Mouse (Mus musculus) MEL (cell line): ENCODE measurements at regions not wholly inside any gene's neighbourhood (a gene's known extent, or its start where the extent isn't known, plus 50 kb on each side); places are given as distances from the start of the nearest gene placed in this dataset.

Source experiments
- DNase-seq: peaks from one replicate; pipeline ENCODE4 v3.0.0; 2011; ENCODE audit warnings: low read depth, low spot score
- H3K27ac ChIP-seq: 2 replicates; pipeline ENCODE4 v1.5.1; 2012; ENCODE audit warnings: low read depth, mild to moderate bottlenecking, control low read depth, low read length, moderate library complexity; ENCODE audit not compliant: control insufficient read depth
- H3K27me3 ChIP-seq, 2 experiments: fragments of 150-350 bp in 1 of 2; sonication (generic) in 1 of 2; 2 replicates each; pipeline ENCODE4 v1.6.1; 2012; ENCODE audit warnings: low read length in 2 of 2, mild to moderate bottlenecking in 2 of 2, improper control_type of control experiment in 1 of 2, moderate library complexity in 1 of 2; ENCODE audit not compliant: insufficient read depth in 2 of 2, control insufficient read depth in 1 of 2
- H3K36me3 ChIP-seq, 2 experiments: 2 replicates each; pipeline ENCODE4 v1.6.1; 2012 to 2014; ENCODE audit warnings: low read length in 2 of 2, improper control_type of control experiment in 1 of 2, inconsistent platforms in 1 of 2, mild to moderate bottlenecking in 1 of 2; ENCODE audit not compliant: insufficient read depth in 2 of 2, control insufficient read depth in 1 of 2
- H3K4me1 ChIP-seq, 2 experiments: fragments of 150-350 bp in 1 of 2; sonication (generic) in 1 of 2; 2 replicates each; pipeline ENCODE4 v1.6.1; 2012; ENCODE audit warnings: low read length in 2 of 2, improper control_type of control experiment in 1 of 2, mild to moderate bottlenecking in 1 of 2; ENCODE audit not compliant: insufficient read depth in 2 of 2, control insufficient read depth in 1 of 2
- H3K4me3 ChIP-seq, 2 experiments: fragments of 150-350 bp in 1 of 2; sonication (generic) in 1 of 2; 2 replicates each; pipeline ENCODE4 v1.5.1; 2012; ENCODE audit warnings: low read depth in 2 of 2, low read length in 2 of 2, mild to moderate bottlenecking in 2 of 2, moderate library complexity in 2 of 2, control low read depth in 1 of 2, improper control_type of control experiment in 1 of 2; ENCODE audit not compliant: control insufficient read depth in 1 of 2, insufficient read depth in 1 of 2
- H3K79me2 ChIP-seq: 2 replicates; pipeline ENCODE4 v1.6.1; 2012; ENCODE audit warnings: mild to moderate bottlenecking, low read length, moderate library complexity; ENCODE audit not compliant: control insufficient read depth, poor library complexity, insufficient read depth
- H3K9ac ChIP-seq: 2 replicates; pipeline ENCODE4 v1.6.1; 2012; ENCODE audit warnings: low read depth, mild to moderate bottlenecking, control low read depth, low read length, moderate library complexity; ENCODE audit not compliant: control insufficient read depth, poor library complexity, severe bottlenecking
- H3K9me3 ChIP-seq: fragments of 150-350 bp; sonication (generic); replicated peaks from 2 replicates; pipeline ENCODE4 v1.6.1; 2012; ENCODE audit warnings: mild to moderate bottlenecking, low read length, improper control_type of control experiment, moderate library complexity; ENCODE audit not compliant: insufficient read depth
- BHLHE40 ChIP-seq: IDR thresholded peaks from 2 replicates; pipeline ENCODE4 v1.6.1; 2012; ENCODE audit warnings: low read depth, mild to moderate bottlenecking, inconsistent platforms, low read length, improper control_type of control experiment, borderline replicate concordance
- CHD2 ChIP-seq: IDR thresholded peaks from 2 replicates; pipeline ENCODE4 v1.6.1; 2011; ENCODE audit warnings: low read length, improper control_type of control experiment
- CTCF ChIP-seq, 3 experiments: IDR thresholded peaks in 2 of 3; conservative IDR thresholded peaks in 1 of 3; 2 replicates each; pipeline ENCODE4 v1.5.1; 2011 to 2012; ENCODE audit warnings: low read length in 3 of 3, low read depth in 2 of 3, mild to moderate bottlenecking in 2 of 3, improper control_type of control experiment in 1 of 3, inconsistent platforms in 1 of 3, mixed read lengths in 1 of 3, moderate library complexity in 1 of 3; ENCODE audit not compliant: control insufficient read depth in 1 of 3, insufficient read depth in 1 of 3, poor library complexity in 1 of 3, severe bottlenecking in 1 of 3
- EP300 ChIP-seq, 2 experiments: IDR thresholded peaks; 2 replicates each; pipeline ENCODE4 v1.6.1; 2011; ENCODE audit warnings: improper control_type of control experiment in 2 of 2, low read length in 2 of 2, low read depth in 1 of 2, mild to moderate bottlenecking in 1 of 2
- ETS1 ChIP-seq: IDR thresholded peaks from 2 replicates; pipeline ENCODE4 v1.6.1; 2012; ENCODE audit warnings: low read depth, mild to moderate bottlenecking, inconsistent platforms, low read length, improper control_type of control experiment, moderate library complexity
- MEF2A ChIP-seq: IDR thresholded peaks from 2 replicates; pipeline ENCODE4 v1.6.1; 2014; ENCODE audit warnings: low read depth, mild to moderate bottlenecking, inconsistent platforms, low read length, improper control_type of control experiment; ENCODE audit not compliant: poor library complexity, insufficient replicate concordance, severe bottlenecking; ENCODE audit errors: extremely low read depth
- NELFE ChIP-seq: IDR thresholded peaks from 2 replicates; pipeline ENCODE4 v1.6.1; 2011; ENCODE audit warnings: low read depth, low read length, improper control_type of control experiment
- NRF1 ChIP-seq: IDR thresholded peaks from 2 replicates; pipeline ENCODE4 v1.6.1; 2014; ENCODE audit warnings: low read depth, mild to moderate bottlenecking, inconsistent platforms, low read length, improper control_type of control experiment, moderate library complexity; ENCODE audit not compliant: poor library complexity, insufficient read depth, severe bottlenecking
- RCOR1 ChIP-seq: IDR thresholded peaks from 2 replicates; pipeline ENCODE4 v1.6.1; 2012; ENCODE audit warnings: low read depth, mild to moderate bottlenecking, inconsistent platforms, low read length, improper control_type of control experiment
- TCF12 ChIP-seq: IDR thresholded peaks from 2 replicates; pipeline ENCODE4 v1.6.1; 2014; ENCODE audit warnings: low read depth, mild to moderate bottlenecking, inconsistent platforms, low read length, improper control_type of control experiment, moderate library complexity
- USF1 ChIP-seq: IDR thresholded peaks from 2 replicates; pipeline ENCODE4 v1.6.1; 2014; ENCODE audit warnings: low read depth, mild to moderate bottlenecking, inconsistent platforms, low read length, improper control_type of control experiment, moderate library complexity

GRCm38 (mm10) chr16:95834556-95835288 is 132.8 kb downstream of the Ets2 start:
- no peak overlapping the region for H3K27ac ChIP-seq
- H3K36me3 ChIP-seq, result no peaks in the 10 kb centered on the region
- TF ChIP-seq CTCF (IDR thresholded peaks at IDR 0.05 in 2 of 3, conservative IDR thresholded peaks at IDR 0.05 in 1 of 3; ENCODE audit: control insufficient read depth in 1 of 3, insufficient read depth in 1 of 3, low read depth in 2 of 3, low read length in 3 of 3, poor library complexity in 1 of 3, severe bottlenecking in 1 of 3), result no peak
- TF ChIP-seq CHD2, result no peak
- no peaks in the 10 kb centered on the region; a peak in 1 of 4 replicates for H3K27me3 ChIP-seq
- DNase-seq, result no peak
- no peaks in the 10 kb centered on the region for H3K9me3 ChIP-seq
- no peak overlapping the region for H3K9ac ChIP-seq
- no peak overlapping the region for H3K4me3 ChIP-seq
- no peaks in the 10 kb centered on the region for H3K4me1 ChIP-seq
- H3K79me2 ChIP-seq, result no peaks in the 10 kb centered on the region

GRCm38 (mm10) chr16:95833455-95833854 is 131.6 kb downstream of the Ets2 start:
- no peaks in the 10 kb centered on the region; a peak in 1 of 4 replicates for H3K27me3 ChIP-seq
- peak; percentile 44 for DNase-seq

GRCm38 (mm10) chr16:95832346-95832739 is 130.5 kb downstream of the Ets2 start:
- H3K4me1 ChIP-seq, result peaks cover 0 to 4% of the 10 kb centered on the region in 2 experiments; a peak in 1 of 4 replicates
- no peak for DNase-seq
- H3K36me3 ChIP-seq, result no peaks in the 10 kb centered on the region
- H3K79me2 ChIP-seq, result no peaks in the 10 kb centered on the region
- no peak overlapping the region for H3K9ac ChIP-seq
- H3K9me3 ChIP-seq, result no peaks in the 10 kb centered on the region
- H3K4me3 ChIP-seq, result no peak overlapping the region
- no peaks in the 10 kb centered on the region; a peak in 1 of 4 replicates for H3K27me3 ChIP-seq
- no peak for TF ChIP-seq BHLHE40
- TF ChIP-seq MEF2A, result no peak
- no peak for TF ChIP-seq TCF12
- TF ChIP-seq USF1, result no peak
- no peak for TF ChIP-seq CHD2
- TF ChIP-seq NELFE, result no peak
- no peak overlapping the region for H3K27ac ChIP-seq

More at GRCm38 (mm10) chr16:95833455-95833854, 131.6 kb downstream of the Ets2 start:
- H3K36me3 ChIP-seq, result no peaks in the 10 kb centered on the region
- no peaks in the 10 kb centered on the region for H3K9me3 ChIP-seq
- no peaks in the 10 kb centered on the region for H3K79me2 ChIP-seq
- H3K4me1 ChIP-seq, result 0 out of 4 replicates have a peak, but pooled peaks cover 0 to 2% of the 10 kb centered on the region in 2 experiments
- TF ChIP-seq RCOR1, result no peak
- TF ChIP-seq NRF1, result peak; percentile 45; the same call in 1 of the 2 replicates
- TF ChIP-seq EP300 (IDR thresholded peaks at IDR 0.05; ENCODE audit: low read depth in 1 of 2, low read length in 2 of 2), result peak in 1 of 2 experiments; percentile 26; a peak in 1 of 4 replicates
- no peak for TF ChIP-seq USF1
- TF ChIP-seq ETS1, result no peak
- TF ChIP-seq, all 39 proteins: peak for 2
- no peak overlapping the region for H3K27ac ChIP-seq
- no peak overlapping the region for H3K4me3 ChIP-seq
- peak overlapping the region; percentile 42; the same call in 1 of the 2 replicates for H3K9ac ChIP-seq
